ENCODE assay signal across 8 mouse cellular contexts in the genomic region with DNA sequence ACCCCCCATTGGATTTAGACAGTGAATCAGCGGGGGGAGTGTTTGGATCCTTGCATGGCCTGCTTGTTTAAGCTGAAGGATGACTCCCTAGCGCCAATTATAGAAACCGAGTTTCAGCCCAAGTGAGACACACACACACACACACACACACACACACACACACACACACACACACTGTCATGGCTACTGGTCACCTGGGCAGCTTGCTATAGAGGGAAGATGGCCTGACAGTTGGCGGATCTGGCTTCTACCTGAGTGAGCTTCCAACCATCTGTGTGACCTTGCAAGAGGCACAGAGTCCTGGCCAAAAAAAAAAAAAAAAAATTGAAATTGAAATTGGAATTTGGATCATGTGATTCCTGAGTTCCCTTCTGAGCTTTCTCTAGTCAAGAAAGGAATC.
"Had no signal": no experiment of that assay in that cellular context is flagged by ENCODE, and none has a peak within 500 bp of the region (broad histone marks: within the 10 kb centered on the region; RNA-seq: fewer than 3 reads in every experiment).

No protein-coding gene starts in this region.

- DNase-seq: kidney, postnatal 25 days; left cerebral cortex, postnatal 4 days; liver, postnatal 0 days; lung, embryonic 14.5 days; retina, postnatal 1 day; right cerebral cortex, postnatal 25 days; spleen, adult 18-20 months; thymus, postnatal 25 days had no signal
